Mouse (Mus musculus): ENCODE results near the gene Klhl13. TPM values are rescaled to one million over a fixed set of nuclear protein-coding genes. Genes with fewer than 3 reads are reported as not detected.

Klhl13 gene
- total and polyA plus RNA-seq, 3 experiments: 0.13 to 1.7 (median 0.51) TPM

GRCm38 (mm10) chrX:23388716-23389115, 23.8 kb upstream of the Klhl13 start:
- no peak for DNase-seq (ENCODE audit: extremely low read depth)
- TF ChIP-seq ZKSCAN1 (IDR thresholded peaks at IDR 0.05; ENCODE audit: borderline replicate concordance, low read depth, low read length) (no peak), RAD21 (IDR thresholded peaks at IDR 0.05; ENCODE audit: low read depth, low read length) (no peak), IRF4 (IDR thresholded peaks at IDR 0.05; ENCODE audit: low read depth, low read length) (no peak), HCFC1 (IDR thresholded peaks at IDR 0.05; ENCODE audit: low read depth, low read length) (no peak), JUND (conservative IDR thresholded peaks at IDR 0.05; ENCODE audit: low read depth, low read length) (no peak), ZC3H11A (IDR thresholded peaks at IDR 0.05; ENCODE audit: low read depth, low read length) (no peak), USF1 (IDR thresholded peaks at IDR 0.05; ENCODE audit: low read depth, low read length) (no peak), ZNF384 (IDR thresholded peaks at IDR 0.05; ENCODE audit: low read depth, low read length) (no peak), MEF2A (IDR thresholded peaks at IDR 0.05; ENCODE audit: borderline replicate concordance, low read depth, low read length) (no peak), BHLHE40 (IDR thresholded peaks at IDR 0.05; ENCODE audit: low read depth, low read length) (no peak), KAT2A (IDR thresholded peaks at IDR 0.05; ENCODE audit: insufficient replicate concordance, low read length) (no peak), GABPA (IDR thresholded peaks at IDR 0.05; ENCODE audit: insufficient replicate concordance, low read depth, low read length) (no peak)
- Histone ChIP-seq H3K9ac (ENCODE audit: insufficient read depth, low read depth) (no peak overlapping the region), H3K27me3 (replicated peaks) (no peaks in the 10 kb centered on the region), H3K4me2 (ENCODE audit: insufficient read depth, low read depth, poor library complexity, severe bottlenecking) (no peak overlapping the region), H3K79me2 (replicated peaks; ENCODE audit: control insufficient read depth, extremely low read depth, insufficient read depth, poor library complexity, severe bottlenecking) (no peaks in the 10 kb centered on the region), H3K4me1 (ENCODE audit: control insufficient read depth in 1 of 2, insufficient read depth in 2 of 2) (no peaks in the 10 kb centered on the region), H3K27ac (ENCODE audit: insufficient read depth, low read depth) (no peak overlapping the region), H3K9me3 (replicated peaks; ENCODE audit: low read length) (no peaks in the 10 kb centered on the region), H3K4me3 (replicated peaks in 1 of 3; ENCODE audit: low read depth in 2 of 3, low read length in 2 of 3, poor library complexity in 1 of 3) (no peak overlapping the region), H3K36me3 (replicated peaks in 1 of 2; ENCODE audit: control insufficient read depth in 1 of 2, insufficient read depth in 1 of 2, low read length in 1 of 2) (no peaks in the 10 kb centered on the region)
- in situ Hi-C loops (cut with MboI; ENCODE audit: low pct_ligation_motif_present, low pct_unique_long_range_greater_than_20kb, low sequenced_read_pairs): no loop called here
- dilution Hi-C loops (cut with MboI; ENCODE audit: extremely low pct_ligation_motif_present, extremely low pct_unique_long_range_greater_than_20kb, low sequenced_read_pairs): no loop called here

GRCm38 (mm10) chrX:23363441-23363840, 1.4 kb downstream of the Klhl13 start:
- TF ChIP-seq ELF1 (IDR thresholded peaks at IDR 0.05; ENCODE audit: low read depth, low read length): no peak
- TF ChIP-seq NELFE (IDR thresholded peaks at IDR 0.05; ENCODE audit: low read depth, low read length): no peak
- TF ChIP-seq USF1 (IDR thresholded peaks at IDR 0.05; ENCODE audit: low read depth, low read length): no peak
- no peak for TF ChIP-seq SIN3A (IDR thresholded peaks at IDR 0.05; ENCODE audit: low read length)
- no peak for TF ChIP-seq MXI1 (IDR thresholded peaks at IDR 0.05; ENCODE audit: low read depth, low read length)
- no peak for TF ChIP-seq RCOR1 (conservative IDR thresholded peaks at IDR 0.05; ENCODE audit: low read depth, low read length)
- no peak for TF ChIP-seq HCFC1 (IDR thresholded peaks at IDR 0.05; ENCODE audit: low read depth, low read length)
- in situ Hi-C loops (cut with MboI; ENCODE audit: low pct_ligation_motif_present, low pct_unique_long_range_greater_than_20kb, low sequenced_read_pairs): no loop called here
- H3K9ac ChIP-seq (ENCODE audit: insufficient read depth, low read depth): no peak overlapping the region
- no peak overlapping the region for H3K27ac ChIP-seq (ENCODE audit: insufficient read depth, low read depth)
- no peak overlapping the region for H3K4me2 ChIP-seq (ENCODE audit: insufficient read depth, low read depth, poor library complexity, severe bottlenecking)
- H3K79me2 ChIP-seq (replicated peaks; ENCODE audit: control insufficient read depth, extremely low read depth, insufficient read depth, poor library complexity, severe bottlenecking): no peaks in the 10 kb centered on the region
- dilution Hi-C loops (cut with MboI; ENCODE audit: extremely low pct_ligation_motif_present, extremely low pct_unique_long_range_greater_than_20kb, low sequenced_read_pairs): no loop called here
- no peaks in the 10 kb centered on the region for H3K9me3 ChIP-seq (replicated peaks; ENCODE audit: low read length)
- no peaks in the 10 kb centered on the region for H3K36me3 ChIP-seq (replicated peaks in 1 of 2; ENCODE audit: control insufficient read depth in 1 of 2, insufficient read depth in 1 of 2, low read length in 1 of 2)
- no peaks in the 10 kb centered on the region for H3K27me3 ChIP-seq (replicated peaks)
- H3K4me1 ChIP-seq (ENCODE audit: control insufficient read depth in 1 of 2, insufficient read depth in 2 of 2): no peaks in the 10 kb centered on the region
- DNase-seq (ENCODE audit: extremely low read depth): no peak
- H3K4me3 ChIP-seq (replicated peaks in 1 of 3; ENCODE audit: low read depth in 2 of 3, low read length in 2 of 3, poor library complexity in 1 of 3): no peak overlapping the region
